Mouse (Mus musculus): ENCODE results near the gene Plagl2. TPM values are rescaled to one million over a fixed set of nuclear protein-coding genes. Genes with fewer than 3 reads are reported as not detected.

Gene Plagl2
- polyA plus RNA-seq, 1 experiment from 2014 or later: 29.5 TPM

GRCm38 (mm10) chr2:153259030-153259863, 18.0 kb upstream of the Plagl2 start:
- H3K4me3 ChIP-seq (ENCODE audit: inconsistent target): no peak overlapping the region
- H3K79me2 ChIP-seq (ENCODE audit: inconsistent target): no peaks in the 10 kb centered on the region
- 21% methylated on average over 12 of the region's 12 CpGs for WGBS (ENCODE audit: missing documents)
- H3K27ac ChIP-seq: peak overlapping the region; percentile 43
- H3K36me3 ChIP-seq (ENCODE audit: inconsistent target): peaks cover 13% of the 10 kb centered on the region; the same call in 1 of the 2 replicates

- Histone ChIP-seq H3K79me2 (ENCODE audit: inconsistent target) (no peaks in the 10 kb centered on the region), H3K27ac (no peak overlapping the region), H3K4me3 (ENCODE audit: inconsistent target) (no peak overlapping the region), H3K36me3 (ENCODE audit: inconsistent target) (peaks cover 10% of the 10 kb centered on the region)
- WGBS (ENCODE audit: missing documents): 95% methylated on average over 2 of the region's 2 CpGs
These were observed 15.4 kb upstream of the Plagl2 start for GRCm38 (mm10) chr2:153256604-153257003.

GRCm38 (mm10) chr2:153249751-153250150, 8.5 kb upstream of the Plagl2 start:
- Histone ChIP-seq H3K27ac (no peak overlapping the region), H3K4me3 (ENCODE audit: inconsistent target) (no peak overlapping the region), H3K79me2 (ENCODE audit: inconsistent target) (no peaks in the 10 kb centered on the region), H3K36me3 (ENCODE audit: inconsistent target) (peaks cover 6% of the 10 kb centered on the region)
- WGBS (ENCODE audit: missing documents): 26% methylated on average over 4 of the region's 5 CpGs

GRCm38 (mm10) chr2:153242156-153242555, 930 bp upstream of the Plagl2 start:
- H3K4me3 ChIP-seq (ENCODE audit: inconsistent target): peak overlapping the region; percentile 60
- H3K79me2 ChIP-seq (ENCODE audit: inconsistent target): peaks cover 52% of the 10 kb centered on the region
- peak overlapping the region; percentile 78 for H3K27ac ChIP-seq
- no peaks in the 10 kb centered on the region for H3K36me3 ChIP-seq (ENCODE audit: inconsistent target)
- WGBS (ENCODE audit: missing documents): 73% methylated on average over 6 of the region's 6 CpGs

- Histone ChIP-seq H3K36me3 (ENCODE audit: inconsistent target) (peaks cover 8% of the 10 kb centered on the region), H3K4me3 (ENCODE audit: inconsistent target) (peak overlapping the region; percentile 93), H3K27ac (peak overlapping the region; percentile 92), H3K79me2 (ENCODE audit: inconsistent target) (peaks cover 66% of the 10 kb centered on the region)
- under 1% methylated on average over 29 of the region's 33 CpGs for WGBS (ENCODE audit: missing documents)
These were observed 458 bp downstream of the Plagl2 start for GRCm38 (mm10) chr2:153240701-153241235.

- Histone ChIP-seq H3K4me3 (ENCODE audit: inconsistent target) (peak overlapping the region; percentile 93), H3K27ac (peak overlapping the region; percentile 92), H3K79me2 (ENCODE audit: inconsistent target) (peaks cover 74% of the 10 kb centered on the region), H3K36me3 (ENCODE audit: inconsistent target) (peaks cover 16% of the 10 kb centered on the region)
- 22% methylated on average over 20 of the region's 22 CpGs for WGBS (ENCODE audit: missing documents)
These were observed 1.3 kb downstream of the Plagl2 start for GRCm38 (mm10) chr2:153239860-153240480.

GRCm38 (mm10) chr2:153239021-153239859, 2.0 kb downstream of the Plagl2 start:
- H3K4me3 ChIP-seq (ENCODE audit: inconsistent target): peak overlapping the region; percentile 93
- H3K27ac ChIP-seq: peak overlapping the region; percentile 92
- 27% methylated on average over 7 of the region's 7 CpGs for WGBS (ENCODE audit: missing documents)
- H3K79me2 ChIP-seq (ENCODE audit: inconsistent target): peaks cover 81% of the 10 kb centered on the region
- H3K36me3 ChIP-seq (ENCODE audit: inconsistent target): peaks cover 21% of the 10 kb centered on the region

- WGBS (ENCODE audit: missing documents): 46% methylated on average over 2 of the region's 2 CpGs
- Histone ChIP-seq H3K4me3 (ENCODE audit: inconsistent target) (no peak overlapping the region), H3K79me2 (ENCODE audit: inconsistent target) (peaks cover 89% of the 10 kb centered on the region), H3K36me3 (ENCODE audit: inconsistent target) (peaks cover 21% of the 10 kb centered on the region), H3K27ac (peak overlapping the region; percentile 92)
These were observed 2.8 kb downstream of the Plagl2 start for GRCm38 (mm10) chr2:153238406-153238805.

GRCm38 (mm10) chr2:153237891-153238290, 3.3 kb downstream of the Plagl2 start:
- Histone ChIP-seq H3K27ac (peak overlapping the region; percentile 92), H3K4me3 (ENCODE audit: inconsistent target) (no peak overlapping the region)
- 82% methylated on average over 4 of the region's 4 CpGs for WGBS (ENCODE audit: missing documents)

GRCm38 (mm10) chr2:153237193-153237592, 4.0 kb downstream of the Plagl2 start:
- Histone ChIP-seq H3K36me3 (ENCODE audit: inconsistent target) (peaks cover 25% of the 10 kb centered on the region), H3K27ac (no peak overlapping the region), H3K79me2 (ENCODE audit: inconsistent target) (peaks cover 92% of the 10 kb centered on the region), H3K4me3 (ENCODE audit: inconsistent target) (no peak overlapping the region)
- WGBS (ENCODE audit: missing documents): 83% methylated on average over 4 of the region's 4 CpGs

More at GRCm38 (mm10) chr2:153237891-153238290, 3.3 kb downstream of the Plagl2 start:
- Histone ChIP-seq H3K36me3 (ENCODE audit: inconsistent target) (peaks cover 21% of the 10 kb centered on the region), H3K79me2 (ENCODE audit: inconsistent target) (peaks cover 90% of the 10 kb centered on the region)

GRCm38 (mm10) chr2:153228523-153228922, 12.7 kb downstream of the Plagl2 start:
- WGBS (ENCODE audit: missing documents): 76% methylated on average over 5 of the region's 5 CpGs
- Histone ChIP-seq H3K4me3 (ENCODE audit: inconsistent target) (no peak overlapping the region), H3K27ac (no peak overlapping the region), H3K36me3 (ENCODE audit: inconsistent target) (peaks cover 42% of the 10 kb centered on the region), H3K79me2 (ENCODE audit: inconsistent target) (peaks cover 52% of the 10 kb centered on the region)

- no peak overlapping the region for H3K27ac ChIP-seq
- H3K4me3 ChIP-seq (ENCODE audit: inconsistent target): no peak overlapping the region
- peaks cover 42% of the 10 kb centered on the region for H3K36me3 ChIP-seq (ENCODE audit: inconsistent target)
- peaks cover 46% of the 10 kb centered on the region for H3K79me2 ChIP-seq (ENCODE audit: inconsistent target)
- 88% methylated on average over 4 of the region's 4 CpGs for WGBS (ENCODE audit: missing documents)
These were observed 13.3 kb downstream of the Plagl2 start for GRCm38 (mm10) chr2:153227959-153228358.

- peak overlapping the region; percentile 45 for H3K27ac ChIP-seq
- H3K4me3 ChIP-seq (ENCODE audit: inconsistent target): peak overlapping the region; percentile 45
- peaks cover 21% of the 10 kb centered on the region for H3K36me3 ChIP-seq (ENCODE audit: inconsistent target)
- 30% methylated on average over 3 of the region's 3 CpGs for WGBS (ENCODE audit: missing documents)
- peaks cover 22% of the 10 kb centered on the region; the same call in 1 of the 2 replicates for H3K79me2 ChIP-seq (ENCODE audit: inconsistent target)
These were observed 15.7 kb downstream of the Plagl2 start for GRCm38 (mm10) chr2:153225595-153225953.

GRCm38 (mm10) chr2:153224946-153225594, 16.2 kb downstream of the Plagl2 start, which contains the start of gene Tspyl3:
Tspyl3 (minus strand) TSS chr2:153225441.
- Histone ChIP-seq H3K4me3 (ENCODE audit: inconsistent target) (peak within 1 kb of the TSS; percentile 45), H3K79me2 (ENCODE audit: inconsistent target) (peaks cover 17% of the 10 kb centered on the region; the same call in 1 of the 2 replicates), H3K27ac (peak within 1 kb of the TSS; percentile 45), H3K36me3 (ENCODE audit: inconsistent target) (peaks cover 16% of the 10 kb centered on the region)
- 4% methylated on average over 29 of the region's 31 CpGs for WGBS (ENCODE audit: missing documents)

Data from macrophage (primary cell).